Mouse (Mus musculus) gonadal fat pad, adult 2 months (tissue): ENCODE results near the gene Serpine1. TPM values are rescaled to one million over a fixed set of nuclear protein-coding genes. Genes with fewer than 3 reads are reported as not detected.

ENCODE experiments used
- DNase-seq: peaks from one replicate; pipeline ENCODE4 v3.0.0-alpha.2; 2012; ENCODE audit warnings: low read depth
- polyA plus RNA-seq: library from polyadenylated mRNA; depleted of rRNA; stranded (reverse); fragments of >200 nt; gene quantifications from 2 replicates; pipeline ENCODE4 v1.2.3, GENCODE M21; 2012

The Serpine1 gene
- polyA plus RNA-seq, 1 experiment, result 9.2 TPM

DNA sequence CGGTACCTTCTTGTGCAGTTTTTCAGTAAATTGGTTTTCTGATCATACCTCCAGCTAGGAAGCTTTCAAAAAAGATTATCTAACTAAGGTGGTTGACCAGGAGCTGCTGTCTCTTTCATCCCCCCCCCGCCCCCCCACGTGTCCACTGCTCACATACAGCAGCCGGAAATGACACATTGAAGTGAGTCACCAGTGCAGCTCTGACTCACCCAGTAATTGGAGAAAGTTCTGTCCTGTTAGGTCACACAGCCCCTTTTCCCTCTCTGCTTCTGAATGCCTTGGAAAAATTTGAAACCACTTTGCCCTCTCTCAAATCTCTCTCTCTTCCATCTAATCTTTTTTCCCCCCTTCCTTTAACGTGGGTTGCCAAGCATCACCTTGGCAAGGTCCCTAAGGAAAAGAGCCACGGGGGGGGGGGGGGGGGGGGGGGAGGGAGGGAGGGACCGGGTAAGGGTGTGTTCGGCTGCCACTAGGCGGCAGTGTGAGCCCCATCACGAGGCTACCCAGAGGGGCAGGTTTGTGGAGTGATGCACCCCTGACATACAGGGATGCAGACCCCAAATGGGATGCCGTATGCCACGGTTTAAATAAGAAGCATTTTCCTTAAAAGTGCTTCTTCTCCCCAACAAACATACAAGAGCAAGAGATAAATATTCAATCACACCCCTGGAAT, 10.1 kb downstream of the Serpine1 start:
- no peak for DNase-seq

DNA sequence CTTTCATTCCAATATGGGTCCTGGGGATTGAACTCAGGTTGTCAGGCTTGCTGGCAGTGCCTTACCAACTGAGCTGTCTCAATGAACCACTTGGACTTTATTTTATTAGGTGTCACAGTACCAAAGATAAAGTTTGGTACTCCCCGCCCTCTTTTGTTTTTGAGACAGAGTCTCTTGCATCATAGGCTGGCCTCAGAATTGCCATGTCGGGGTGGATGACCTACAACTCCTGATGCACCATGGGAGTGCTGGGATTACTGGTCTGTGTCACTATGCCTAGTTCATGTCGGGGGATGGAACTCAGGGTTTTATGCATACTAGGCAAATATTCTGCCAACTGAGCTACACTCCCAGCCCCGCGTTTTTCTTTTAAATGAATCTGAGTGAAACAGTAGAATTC, 17.2 kb downstream of the Serpine1 start:
- no peak for DNase-seq

DNA sequence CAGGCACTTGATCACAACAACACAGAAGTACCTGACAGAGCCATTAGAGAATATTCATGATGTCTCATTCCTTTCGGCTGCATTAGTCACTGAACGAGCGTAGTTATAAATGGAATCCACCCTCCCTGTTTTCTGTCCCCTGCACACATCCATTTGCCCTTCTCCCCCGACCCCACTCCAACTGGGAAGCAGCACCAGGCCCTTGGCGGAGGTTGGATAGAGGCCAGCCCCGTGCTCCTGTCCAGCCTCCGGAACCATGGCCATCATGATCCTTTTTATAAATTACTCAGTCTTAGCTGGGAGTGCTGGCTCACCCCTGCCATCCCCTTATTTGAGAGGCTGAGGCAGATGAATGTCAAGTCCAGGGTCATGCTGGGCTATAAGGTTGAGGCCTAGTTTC, 17.8 kb downstream of the Serpine1 start:
- DNase-seq, result no peak

DNA sequence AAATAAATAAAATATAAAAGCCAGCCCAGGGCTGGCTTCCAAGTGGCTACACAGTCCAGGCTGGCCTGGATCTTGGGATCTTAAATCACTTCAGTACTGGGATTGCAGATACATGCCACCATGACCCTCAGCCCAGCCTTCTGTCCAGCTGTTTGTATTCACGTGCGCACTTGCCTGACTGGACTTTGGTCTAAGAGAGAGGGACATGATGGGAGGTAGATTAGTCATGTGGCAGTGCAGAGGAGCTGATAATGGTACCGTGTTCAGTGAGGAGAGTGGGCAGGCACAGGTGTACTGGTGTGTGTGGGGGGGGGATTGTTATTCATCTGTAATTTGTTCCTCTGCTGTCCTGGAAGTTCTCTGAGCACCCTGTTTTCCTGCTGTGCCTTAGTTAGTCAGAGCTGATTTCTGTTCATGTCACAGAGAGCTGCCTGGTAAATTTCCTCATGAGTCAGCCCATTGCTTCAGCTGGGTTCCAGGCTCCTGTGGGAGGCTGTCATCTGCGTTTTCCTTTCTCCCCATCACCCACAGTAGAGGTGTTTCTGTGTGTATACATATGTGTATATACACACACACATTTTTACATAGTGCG, 20.1 kb downstream of the Serpine1 start:
- DNase-seq, result no peak

DNA sequence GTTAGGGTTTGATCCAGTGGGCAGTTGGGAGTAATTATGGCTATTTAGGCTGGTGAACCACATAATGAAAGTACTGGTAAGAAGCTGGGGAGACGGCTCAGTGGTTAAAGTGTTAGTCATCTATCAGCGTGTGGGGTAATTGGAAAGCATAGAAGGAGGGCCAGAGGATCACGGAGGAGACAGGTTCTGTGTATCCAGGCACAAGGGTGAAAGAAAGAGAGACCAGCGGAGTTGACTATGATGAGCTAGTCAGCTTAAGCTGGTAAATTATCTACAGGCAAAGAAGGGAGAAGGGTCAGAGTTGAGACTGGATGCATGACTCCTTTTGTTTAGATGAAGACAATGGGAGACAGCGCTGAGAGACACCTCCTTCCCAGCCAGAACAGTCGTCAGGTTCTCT, 20.9 kb downstream of the Serpine1 start:
- no peak for DNase-seq

DNA sequence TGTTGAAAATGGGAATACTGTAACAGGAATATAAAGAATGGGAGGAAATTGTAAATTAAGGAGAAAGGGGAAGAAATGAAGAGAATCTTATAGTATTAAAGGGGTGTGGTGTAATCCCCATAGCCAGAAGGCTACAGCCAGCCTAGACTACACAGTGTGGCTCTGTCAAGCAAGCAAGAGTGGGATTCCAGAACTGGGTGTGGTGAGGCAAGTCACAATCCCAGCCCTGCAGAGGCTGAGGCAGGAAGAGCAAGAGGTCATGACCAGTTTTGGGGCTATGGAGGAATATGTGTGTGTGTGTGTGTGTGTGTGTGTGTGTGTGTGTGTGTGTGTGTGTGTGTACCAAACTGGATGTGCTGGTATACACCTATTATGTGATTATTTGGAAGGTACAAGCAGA, 25.1 kb downstream of the Serpine1 start:
- DNase-seq, result no peak

DNA sequence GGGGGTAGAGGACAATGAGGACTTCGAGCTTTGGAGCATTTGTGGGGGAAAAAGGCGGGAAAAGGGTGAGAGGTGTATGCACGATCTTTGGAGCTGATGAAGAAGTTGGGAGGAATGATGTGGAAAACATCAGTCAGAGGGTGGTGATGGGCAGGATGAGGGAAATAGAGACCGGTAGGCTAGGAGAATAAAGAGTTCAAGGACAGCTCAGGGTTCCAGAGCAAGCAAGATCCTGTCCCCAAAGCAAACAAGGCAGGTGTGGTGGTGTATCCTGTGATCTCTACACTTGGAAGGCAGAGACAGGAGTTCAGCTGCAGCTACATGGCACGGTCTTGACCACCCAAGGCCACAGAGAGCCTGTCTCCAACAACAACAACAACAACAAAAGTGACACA, 25.7 kb downstream of the Serpine1 start:
- no peak for DNase-seq

DNA sequence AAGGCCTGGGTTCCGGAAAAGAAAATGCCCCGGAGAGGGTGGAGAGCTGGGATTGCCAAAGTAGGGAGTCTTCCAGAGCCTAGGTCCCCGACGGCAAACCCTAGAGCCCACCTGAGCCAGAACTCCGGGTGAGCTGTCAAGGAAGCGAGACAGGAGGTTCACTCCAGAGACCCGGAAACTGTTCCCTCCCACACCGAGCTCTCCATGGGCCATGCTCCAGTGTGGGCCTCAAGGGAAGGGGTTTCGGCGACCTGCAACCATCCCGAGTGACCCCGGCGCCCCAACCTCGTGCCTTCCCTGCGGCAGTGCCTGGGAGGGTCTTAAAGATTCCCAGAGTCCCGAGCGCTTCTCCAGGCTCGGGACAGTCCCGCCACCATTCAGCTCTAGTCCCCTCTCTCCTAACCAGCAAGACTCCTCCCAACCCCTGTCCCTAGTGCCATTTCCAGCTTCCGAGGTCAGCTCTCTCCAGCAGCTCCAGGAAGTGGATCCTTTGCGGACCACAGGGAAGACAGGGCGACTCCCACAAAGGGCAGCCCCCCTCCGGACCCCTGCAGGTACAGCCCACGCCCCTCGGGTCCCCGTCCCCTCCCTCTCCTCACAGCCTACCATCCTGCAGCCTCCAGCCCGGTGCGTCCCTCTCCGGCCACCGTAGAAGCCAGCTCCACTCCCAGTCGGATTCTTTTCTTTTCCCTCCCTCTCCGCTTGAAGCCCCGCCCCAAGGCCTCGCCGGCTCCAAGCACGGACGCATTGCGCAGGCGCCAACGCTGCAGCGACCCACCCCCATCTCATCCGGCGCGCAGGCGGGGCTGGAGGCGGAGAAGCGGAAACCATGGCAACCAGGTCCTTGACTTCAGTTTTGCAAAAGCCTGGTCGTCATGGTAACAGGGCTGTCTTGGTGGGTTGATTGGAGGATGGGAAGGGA, 26.4 kb downstream of the Serpine1 start, which contains the start of gene Ap1s1:
Gene Ap1s1, minus strand, starts transcription at position 734 of the 922 bp plus-strand sequence.
- DNase-seq, result peak; percentile 45

DNA sequence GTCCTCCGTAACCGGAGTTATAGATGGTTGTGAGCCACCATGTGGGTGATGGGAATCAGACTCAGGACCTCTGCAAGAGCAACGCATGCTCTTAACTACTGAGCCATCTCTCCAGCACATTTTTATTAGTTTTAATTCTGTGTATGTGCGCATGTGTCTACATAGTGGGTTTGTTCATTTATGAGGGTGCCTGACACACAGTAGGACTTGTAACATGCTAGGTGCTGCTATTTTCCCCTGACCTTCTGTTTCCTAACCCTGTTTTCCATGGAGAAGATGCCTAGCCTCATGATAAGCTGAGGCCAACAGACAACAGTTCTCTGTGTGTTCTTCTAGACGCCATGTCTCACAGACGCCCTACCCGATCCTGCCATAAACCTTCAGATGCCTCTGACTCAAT, 28.1 kb downstream of the Serpine1 start:
- no peak for DNase-seq

DNA sequence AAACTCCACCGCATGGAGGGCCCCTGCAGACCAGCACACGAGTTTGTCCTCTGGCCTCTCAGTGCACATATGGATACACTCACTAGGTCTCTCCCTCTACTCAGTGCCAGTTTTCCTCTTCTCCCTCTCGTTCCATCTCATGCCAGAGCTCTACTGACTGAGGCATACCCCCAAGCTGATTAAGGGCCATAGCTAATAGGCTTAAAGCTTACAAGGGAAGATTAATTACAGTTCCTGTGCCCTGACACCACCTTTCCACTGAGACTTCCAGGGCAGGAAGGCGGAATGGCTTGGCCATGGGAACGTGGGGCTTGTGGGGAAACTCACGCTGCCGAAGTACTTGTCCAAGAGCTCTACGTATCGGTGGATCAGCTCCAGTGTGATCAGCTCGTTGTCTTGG, 30.6 kb downstream of the Serpine1 start:
- DNase-seq, result no peak

DNA sequence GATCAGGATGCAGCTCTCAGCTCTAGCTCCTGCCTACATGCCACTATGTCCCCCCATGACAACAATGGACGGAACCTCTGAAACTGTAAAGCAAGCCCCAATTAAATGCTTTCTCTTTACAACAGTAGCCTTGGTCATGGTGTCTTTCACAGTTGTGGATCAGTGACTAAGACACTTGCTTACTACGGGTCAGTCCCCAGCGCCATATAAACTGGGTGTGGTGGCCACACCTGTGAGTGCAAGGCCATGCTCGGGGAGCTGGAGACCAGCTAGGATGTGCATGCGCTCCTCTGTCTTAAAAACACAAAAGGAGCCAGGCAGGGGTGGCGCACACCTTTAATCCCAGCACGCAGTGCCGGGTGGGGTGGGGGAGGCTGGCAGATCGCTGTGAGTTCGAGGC, 32.6 kb downstream of the Serpine1 start:
- DNase-seq, result no peak

DNA sequence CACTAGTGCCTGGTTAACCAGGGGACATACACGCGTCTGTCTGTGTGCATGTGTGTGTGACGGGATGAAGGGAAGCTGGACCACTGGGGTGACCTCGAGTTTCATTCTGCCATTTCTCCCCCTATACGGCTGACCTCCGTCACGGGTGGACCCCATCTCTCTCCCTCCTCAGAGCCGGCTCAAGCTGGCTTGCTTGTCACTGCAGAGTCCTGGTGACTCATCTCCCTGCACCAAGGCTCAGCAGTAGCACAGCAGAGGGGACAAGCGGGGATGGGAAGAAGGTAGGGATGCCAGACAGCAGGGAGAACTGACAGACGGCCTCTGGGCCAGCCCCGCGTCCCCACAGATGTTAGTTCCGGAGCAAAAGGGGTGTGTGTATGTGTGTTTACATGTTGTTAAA, 35.9 kb downstream of the Serpine1 start:
- DNase-seq, result no peak

DNA sequence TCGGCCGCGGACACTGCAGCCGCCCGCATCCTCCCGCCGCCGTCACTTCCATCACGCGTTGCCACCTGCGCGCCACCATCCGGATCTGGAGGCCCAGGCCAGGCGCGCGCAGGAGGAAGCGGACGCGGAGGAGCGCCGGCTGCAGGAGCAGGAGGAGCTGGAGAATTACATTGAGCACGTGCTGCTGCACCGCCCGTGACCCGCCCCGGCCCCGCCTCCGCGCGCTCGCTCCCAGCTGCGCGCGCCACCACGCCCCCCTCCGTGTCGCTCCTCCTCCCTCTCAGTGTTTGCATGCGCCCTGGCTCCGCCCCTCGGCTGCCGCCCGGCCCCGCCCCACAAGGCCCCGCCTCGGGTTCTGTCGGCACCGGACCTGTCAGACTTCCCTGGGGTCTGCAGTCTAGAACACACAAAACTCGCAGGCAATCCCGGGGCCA, 39.4 kb downstream of the Serpine1 start:
- no peak for DNase-seq

DNA sequence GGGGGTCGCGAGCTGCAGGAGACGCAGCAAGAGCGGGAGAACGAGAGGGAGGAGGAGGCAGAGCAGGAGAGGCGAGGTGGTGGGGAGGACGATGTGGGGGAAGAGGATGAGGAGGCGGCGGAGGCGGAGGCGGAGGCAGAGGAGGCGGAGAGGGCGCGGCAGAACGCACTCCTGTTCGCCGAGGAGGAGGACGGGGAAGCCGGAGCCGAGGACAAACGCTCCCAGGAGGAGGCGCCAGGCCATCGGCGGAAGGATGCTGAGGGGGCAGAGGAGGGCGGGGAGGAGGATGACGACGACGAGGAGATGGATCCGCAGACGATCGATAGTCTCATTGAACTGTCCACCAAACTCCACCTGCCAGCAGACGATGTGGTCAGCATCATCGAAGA, 40.0 kb downstream of the Serpine1 start:
- DNase-seq, result no peak

DNA sequence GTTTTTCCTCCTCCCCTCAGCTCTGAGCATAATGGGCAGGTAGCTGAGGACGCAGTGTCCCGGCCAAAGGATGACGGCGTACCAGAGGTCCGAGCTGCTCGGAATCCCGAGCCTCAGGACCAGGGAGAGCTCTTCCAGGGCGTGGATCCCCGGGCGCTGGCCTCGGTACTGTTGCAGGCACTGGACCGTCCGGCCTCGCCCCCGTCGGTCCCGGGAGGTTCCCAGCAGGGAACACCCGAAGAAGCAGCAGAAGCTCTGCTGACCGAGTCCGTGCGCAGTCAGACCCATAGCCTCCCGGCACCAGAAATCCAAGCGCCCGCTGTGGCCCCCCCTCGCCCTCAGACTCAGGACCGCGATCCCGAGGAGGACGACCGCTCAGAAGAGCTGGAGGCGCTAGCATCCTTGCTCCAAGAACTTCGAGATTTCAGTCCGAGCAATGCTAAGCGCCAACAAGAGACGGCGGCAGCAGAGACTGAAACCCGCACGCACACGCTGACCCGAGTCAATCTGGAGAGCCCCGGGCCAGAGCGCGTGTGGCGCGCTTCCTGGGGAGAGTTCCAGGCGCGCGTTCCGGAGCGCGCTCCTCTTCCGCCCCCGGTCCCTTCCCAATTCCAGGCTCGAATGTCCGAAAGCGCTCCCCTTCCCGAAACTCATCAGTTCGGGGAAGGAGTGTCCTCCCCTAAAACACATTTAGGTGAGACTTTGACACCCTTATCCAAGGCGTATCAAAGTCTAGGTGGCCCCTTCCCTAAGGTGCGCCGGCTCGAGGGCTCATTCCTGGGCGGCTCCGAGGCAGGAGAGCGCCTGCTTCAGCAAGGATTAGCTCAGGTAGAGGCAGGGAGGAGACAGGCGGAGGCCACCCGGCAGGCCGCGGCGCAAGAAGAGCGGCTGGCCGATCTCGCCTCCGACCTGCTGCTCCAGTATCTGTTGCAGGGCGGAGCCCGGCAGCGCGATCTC, 40.7 kb downstream of the Serpine1 start:
- DNase-seq, result no peak

DNA sequence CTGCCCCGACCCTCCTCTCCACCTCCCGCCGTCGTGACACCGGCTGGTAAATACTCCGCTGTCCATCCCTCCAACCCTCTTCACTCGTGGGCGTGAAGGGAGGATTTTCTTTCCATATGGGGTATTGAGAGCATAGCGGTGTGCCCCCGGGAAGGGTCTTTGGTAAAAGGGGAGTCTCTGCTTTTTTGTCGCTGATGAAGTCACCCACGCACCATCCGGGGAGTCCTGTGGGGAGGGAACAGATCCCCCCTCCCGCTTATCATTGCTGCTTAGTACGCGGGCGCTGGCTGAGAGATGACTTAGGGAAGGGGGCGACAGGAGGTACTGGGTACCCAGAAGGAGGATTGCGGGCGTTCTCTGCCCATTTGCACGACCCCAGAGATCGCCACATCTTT, 41.7 kb downstream of the Serpine1 start:
- no peak for DNase-seq

DNA sequence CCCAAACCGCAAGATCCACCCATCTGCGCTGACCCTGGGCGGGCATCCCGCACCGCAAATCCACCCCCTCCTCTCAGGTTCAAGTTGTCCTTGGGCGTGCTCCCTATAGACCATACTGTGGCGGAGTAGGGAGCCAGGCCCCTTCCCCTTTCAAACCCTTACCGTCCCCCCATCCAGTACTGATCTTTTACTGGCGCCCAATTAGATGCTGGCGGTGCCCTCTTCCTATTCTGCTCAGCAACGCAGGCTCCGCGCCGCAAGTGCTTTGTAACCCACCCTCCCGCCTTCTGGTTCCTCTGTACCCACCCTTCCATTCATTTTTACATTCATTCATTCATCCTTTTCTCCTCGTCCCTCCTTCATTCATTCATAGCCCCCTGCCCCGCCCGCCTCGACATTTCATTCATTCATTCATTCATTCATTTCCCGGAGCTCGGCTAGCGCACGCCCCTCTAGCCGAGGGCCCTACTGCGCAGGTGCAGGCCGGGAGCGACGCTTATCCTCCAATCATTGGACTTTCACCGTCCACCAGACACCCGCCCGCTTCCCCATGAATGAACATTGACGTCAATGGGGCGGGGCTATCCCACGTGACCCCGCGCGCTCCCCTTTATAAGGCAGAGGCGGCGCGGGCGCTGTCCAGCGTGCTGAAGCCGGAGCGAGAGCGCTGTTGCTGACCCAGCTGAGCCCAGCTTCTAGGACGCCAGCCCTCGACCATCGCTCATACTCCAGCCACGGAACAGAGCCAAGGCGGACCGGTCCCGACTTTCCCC, 42.2 kb downstream of the Serpine1 start:
- DNase-seq, result no peak

DNA sequence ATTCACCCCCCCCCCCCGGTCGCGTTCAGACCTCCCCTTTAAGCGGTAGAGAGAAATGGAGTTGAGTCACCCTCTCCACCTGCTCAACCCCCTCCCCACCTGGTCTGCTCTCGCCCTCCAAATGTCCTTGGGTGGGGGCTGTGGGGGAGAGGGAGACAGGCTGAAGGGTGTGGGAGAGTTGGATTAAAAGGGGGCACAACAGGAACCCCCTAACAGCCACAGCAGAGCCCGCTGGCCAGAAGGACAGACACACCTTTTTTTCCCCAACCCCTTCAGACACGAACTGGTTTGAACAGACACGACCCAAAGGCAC, 42.8 kb downstream of the Serpine1 start:
- DNase-seq, result no peak

DNA sequence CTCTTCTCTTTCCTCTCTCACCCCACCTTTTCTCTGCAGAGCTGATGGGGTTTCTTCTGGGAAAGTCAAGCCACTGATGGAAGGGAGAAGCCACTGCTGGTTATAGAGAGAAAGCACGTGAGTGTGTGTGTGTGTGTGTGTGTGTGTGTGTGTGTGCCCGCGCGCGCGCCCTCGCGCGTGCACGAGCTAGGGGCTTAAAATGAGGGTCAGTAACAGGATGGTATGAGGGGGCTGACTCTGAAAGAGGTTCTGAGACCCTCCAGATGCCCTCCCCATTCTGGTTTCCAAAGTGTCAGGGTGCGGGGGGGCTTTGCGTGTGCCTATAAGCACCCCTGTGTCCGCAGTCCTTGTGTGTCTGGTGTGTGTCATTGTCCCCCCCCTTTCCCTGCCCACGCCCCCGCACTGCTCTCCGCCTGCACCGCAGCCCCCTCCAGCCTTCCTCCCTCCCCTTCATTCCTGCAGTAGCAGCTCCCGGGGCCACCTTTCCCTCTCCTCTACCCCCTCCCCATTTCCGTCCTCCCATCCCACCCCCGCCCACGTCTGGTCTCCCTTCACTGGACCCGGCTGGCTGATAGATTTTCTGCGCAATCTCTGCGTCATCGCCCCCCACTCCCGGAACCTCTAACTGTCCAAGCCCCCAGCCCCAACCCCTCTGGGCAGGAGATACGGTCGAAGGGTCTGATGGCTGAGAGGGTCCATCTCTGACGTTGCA, 43.4 kb downstream of the Serpine1 start:
- DNase-seq, result no peak

DNA sequence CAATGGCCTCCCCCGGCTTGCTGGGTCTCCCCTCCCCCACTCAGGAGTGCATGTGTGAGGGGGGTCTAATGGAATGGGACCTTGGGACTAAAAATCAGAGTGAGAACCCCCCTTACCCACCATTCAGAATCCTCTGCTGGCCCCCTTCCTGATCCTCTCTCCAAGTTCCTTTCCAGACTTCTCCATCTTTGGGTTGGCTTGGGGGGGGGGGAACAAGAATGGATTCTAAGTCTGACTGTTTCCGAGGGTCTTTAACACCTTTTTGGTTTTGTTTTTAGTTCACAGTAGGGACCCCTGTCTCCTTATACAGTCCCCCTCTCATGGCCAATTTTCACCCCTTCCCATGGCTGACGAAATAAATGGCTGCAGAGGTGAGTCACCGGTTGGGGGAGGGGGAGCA, 46.0 kb downstream of the Serpine1 start, which contains the start of gene Vgf:
Gene Vgf, plus strand, starts transcription at position 301 of the 400 bp plus-strand sequence.
- DNase-seq, result no peak
